Mouse (Mus musculus): ENCODE measurements at regions not wholly inside any gene's neighbourhood (a gene's known extent, or its start where the extent isn't known, plus 50 kb on each side); places are given as distances from the start of the nearest gene placed in this dataset.
"Not testable (repeated sequence)": the region's sequence is repeated elsewhere in the genome, so short reads cannot be mapped to it uniquely, and the experiment has no call there.

DNA sequence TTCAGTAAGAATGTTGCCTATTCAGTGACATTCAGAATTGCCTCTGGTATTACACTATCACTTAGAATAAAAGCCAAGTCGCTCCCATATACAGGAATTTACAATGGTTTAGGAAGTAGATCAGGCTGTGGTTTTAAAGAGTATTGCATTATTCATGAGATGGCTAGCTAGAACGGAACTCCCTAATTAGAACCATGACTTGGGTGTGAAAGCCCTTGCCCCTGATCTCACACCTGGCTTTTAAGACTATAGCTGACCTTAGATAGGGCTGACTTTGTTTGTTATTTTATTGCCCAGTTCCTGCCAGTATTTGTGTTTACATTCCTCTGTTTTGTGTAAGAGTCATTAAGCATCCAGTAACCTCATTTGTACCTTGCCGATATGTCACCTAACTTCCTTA lies 678.7 kb downstream of the 5730507C01Rik start:
- not testable (repeated sequence) for TF ChIP-seq CTCF, POLR2A (IDR thresholded peaks at IDR 0.05; ENCODE audit: insufficient read depth, low read depth, low read length)

Measured in olfactory bulb, adult 2 months (tissue).